Mouse (Mus musculus): ENCODE measurements at regions not wholly inside any gene's neighbourhood (a gene's known extent, or its start where the extent isn't known, plus 50 kb on each side); places are given as distances from the start of the nearest gene placed in this dataset.

- TF ChIP-seq CTCF (IDR thresholded peaks at IDR 0.05; ENCODE audit: insufficient read depth, low read length), result no peak
- TF ChIP-seq POLR2A (IDR thresholded peaks at IDR 0.05; ENCODE audit: borderline replicate concordance, extremely low read depth, low read depth, low read length), result no peak
Observed at GRCm38 (mm10) chr2:171737761-171738160, 305.5 kb downstream of the Cbln4 start.

Data from lung, adult 2 months (tissue).